Mouse (Mus musculus) gonadal fat pad, adult 2 months (tissue): ENCODE results near the gene Pdzk1ip1. TPM values are rescaled to one million over a fixed set of nuclear protein-coding genes. Genes with fewer than 3 reads are reported as not detected.

Experiments
- DNase-seq: peaks from one replicate; pipeline ENCODE4 v3.0.0-alpha.2; 2012; ENCODE audit warnings: low read depth
- polyA plus RNA-seq: library from polyadenylated mRNA; depleted of rRNA; stranded (reverse); fragments of >200 nt; gene quantifications from 2 replicates; pipeline ENCODE4 v1.2.3, GENCODE M21; 2012; rRNA removed

The Pdzk1ip1 gene
- 295 and 324 TPM in 2 replicates for polyA plus RNA-seq

- no peak for DNase-seq
Measured at GRCm38 (mm10) chr4:115088611-115089338, at the start of gene Pdzk1ip1. TSS of gene Pdzk1ip1 (plus strand) at chr4:115088708.

GRCm38 (mm10) chr4:115045621-115046020, 42.9 kb upstream of the Pdzk1ip1 start:
- no peak for DNase-seq

GRCm38 (mm10) chr4:115047750-115048149, 40.8 kb upstream of the Pdzk1ip1 start:
- DNase-seq, result no peak

- no peak for DNase-seq
Measured at GRCm38 (mm10) chr4:115048190-115048589, 40.3 kb upstream of the Pdzk1ip1 start.

- no peak for DNase-seq
Measured at GRCm38 (mm10) chr4:115051245-115051644, 37.3 kb upstream of the Pdzk1ip1 start.

GRCm38 (mm10) chr4:115052343-115053005, 36.0 kb upstream of the Pdzk1ip1 start:
- DNase-seq, result no peak

GRCm38 (mm10) chr4:115055044-115055443, 33.5 kb upstream of the Pdzk1ip1 start:
- DNase-seq, result no peak

GRCm38 (mm10) chr4:115055691-115056090, 32.8 kb upstream of the Pdzk1ip1 start:
- no peak for DNase-seq

- no peak for DNase-seq
Measured at GRCm38 (mm10) chr4:115056371-115056920, 32.1 kb upstream of the Pdzk1ip1 start, which contains the start of gene Tal1. TSS of gene Tal1 (plus strand) at chr4:115056426.

GRCm38 (mm10) chr4:115056921-115057673, 31.4 kb upstream of the Pdzk1ip1 start:
- DNase-seq, result no peak

GRCm38 (mm10) chr4:115057674-115058316, 30.7 kb upstream of the Pdzk1ip1 start:
- no peak for DNase-seq

- no peak for DNase-seq
Measured at GRCm38 (mm10) chr4:115058317-115058761, 30.2 kb upstream of the Pdzk1ip1 start.

GRCm38 (mm10) chr4:115058871-115059590, 29.5 kb upstream of the Pdzk1ip1 start:
- DNase-seq, result no peak

GRCm38 (mm10) chr4:115059871-115060270, 28.6 kb upstream of the Pdzk1ip1 start:
- DNase-seq, result no peak

- DNase-seq, result no peak
Measured at GRCm38 (mm10) chr4:115060753-115061152, 27.8 kb upstream of the Pdzk1ip1 start.

- no peak for DNase-seq
Measured at GRCm38 (mm10) chr4:115062540-115062874, 26.0 kb upstream of the Pdzk1ip1 start.

- no peak for DNase-seq
Measured at GRCm38 (mm10) chr4:115062875-115063517, 25.5 kb upstream of the Pdzk1ip1 start.

- DNase-seq, result no peak
Measured at GRCm38 (mm10) chr4:115063518-115064239, 24.8 kb upstream of the Pdzk1ip1 start.

GRCm38 (mm10) chr4:115071668-115072067, 16.8 kb upstream of the Pdzk1ip1 start:
- no peak for DNase-seq

GRCm38 (mm10) chr4:115074789-115075188, 13.7 kb upstream of the Pdzk1ip1 start:
- no peak for DNase-seq
